Mouse (Mus musculus): ENCODE measurements around the gene Igf1r. TPM values are rescaled to one million over a fixed set of nuclear protein-coding genes. Genes with fewer than 3 reads are reported as not detected.
"Not testable (repeated sequence)": the region's sequence is repeated elsewhere in the genome, so short reads cannot be mapped to it uniquely, and the experiment has no call there.

The Igf1r gene
- total and polyA plus RNA-seq, 3 experiments = 4.3 to 9.1 (median 6.1) TPM

GRCm38 (mm10) chr7:68278908-68279307, 326.3 kb downstream of the Igf1r start:
- no peak for ATAC-seq (ENCODE audit: extremely low read depth, insufficient number of reproducible peaks, low FRiP score, poor library complexity, severe bottlenecking)
- Histone ChIP-seq H3K9me3 (replicated peaks) (0 out of 2 replicates have a peak, but pooled peaks cover 3% of the 10 kb centered on the region), H3K27me3 (ENCODE audit: insufficient read depth, low read length) (peaks cover 6% of the 10 kb centered on the region; the same call in 1 of the 2 replicates), H3K36me3 (replicated peaks) (no peaks in the 10 kb centered on the region), H3K4me1 (ENCODE audit: insufficient read depth, low read depth, low read length) (no peaks in the 10 kb centered on the region), H3K4me3 (ENCODE audit: low read depth, low read length) (no peak overlapping the region)
- no peak for TF ChIP-seq POLR2AphosphoS5 (IDR thresholded peaks at IDR 0.05; ENCODE audit: insufficient replicate concordance, low read depth, low read length)
- no peak for TF ChIP-seq CTCF (IDR thresholded peaks at IDR 0.05; ENCODE audit: low read depth, low read length)
- TF ChIP-seq GATA1 (IDR thresholded peaks at IDR 0.05; ENCODE audit: borderline replicate concordance, low read length) = no peak
- no peak for TF ChIP-seq GATA2 (IDR thresholded peaks at IDR 0.05; ENCODE audit: borderline replicate concordance, low read depth, low read length)
- no peak for TF ChIP-seq TAL1 (conservative IDR thresholded peaks at IDR 0.05; ENCODE audit: low read depth, low read length)
- DNase-seq (ENCODE audit: low spot score) = no peak

- Histone ChIP-seq H3K9me3 (replicated peaks) (0 out of 2 replicates have a peak, but pooled peaks cover 3% of the 10 kb centered on the region), H3K4me1 (ENCODE audit: insufficient read depth, low read depth, low read length) (no peaks in the 10 kb centered on the region), H3K4me3 (ENCODE audit: low read depth, low read length) (no peak overlapping the region), H3K27me3 (ENCODE audit: insufficient read depth, low read length) (peaks cover 6% of the 10 kb centered on the region; the same call in 1 of the 2 replicates), H3K36me3 (replicated peaks) (no peaks in the 10 kb centered on the region)
- no peak for TF ChIP-seq CTCF (IDR thresholded peaks at IDR 0.05; ENCODE audit: low read depth, low read length)
- no peak for ATAC-seq (ENCODE audit: extremely low read depth, insufficient number of reproducible peaks, low FRiP score, poor library complexity, severe bottlenecking)
- DNase-seq (ENCODE audit: low spot score) = no peak
These were observed 326.9 kb downstream of the Igf1r start for GRCm38 (mm10) chr7:68279481-68279880.

- H3K27me3 ChIP-seq (ENCODE audit: insufficient read depth, low read length) = peaks cover 6% of the 10 kb centered on the region; the same call in 1 of the 2 replicates
These were observed 327.8 kb downstream of the Igf1r start for GRCm38 (mm10) chr7:68280352-68280869.

GRCm38 (mm10) chr7:68281341-68281740, 328.7 kb downstream of the Igf1r start:
- Histone ChIP-seq H3K9me3 (replicated peaks) (no peaks in the 10 kb centered on the region), H3K36me3 (replicated peaks) (no peaks in the 10 kb centered on the region), H3K4me1 (ENCODE audit: insufficient read depth, low read depth, low read length) (no peaks in the 10 kb centered on the region), H3K27me3 (ENCODE audit: insufficient read depth, low read length) (0 out of 2 replicates have a peak, but pooled peaks cover under 1% of the 10 kb centered on the region), H3K4me3 (ENCODE audit: low read depth, low read length) (no peak overlapping the region)
- DNase-seq (ENCODE audit: low spot score) (no peak), ATAC-seq (ENCODE audit: extremely low read depth, insufficient number of reproducible peaks, low FRiP score, poor library complexity, severe bottlenecking) (no peak)
- no peak for TF ChIP-seq TAL1 (conservative IDR thresholded peaks at IDR 0.05; ENCODE audit: low read depth, low read length)
- no peak for TF ChIP-seq POLR2AphosphoS5 (IDR thresholded peaks at IDR 0.05; ENCODE audit: insufficient replicate concordance, low read depth, low read length)
- no peak for TF ChIP-seq GATA2 (IDR thresholded peaks at IDR 0.05; ENCODE audit: borderline replicate concordance, low read depth, low read length)
- TF ChIP-seq GATA1 (IDR thresholded peaks at IDR 0.05; ENCODE audit: borderline replicate concordance, low read length) = no peak
- no peak for TF ChIP-seq CTCF (IDR thresholded peaks at IDR 0.05; ENCODE audit: low read depth, low read length)

More at GRCm38 (mm10) chr7:68280352-68280869, 327.8 kb downstream of the Igf1r start:
- no peak overlapping the region for H3K4me3 ChIP-seq (ENCODE audit: low read depth, low read length)
- 0 out of 2 replicates have a peak, but pooled peaks cover 3% of the 10 kb centered on the region for H3K9me3 ChIP-seq (replicated peaks)
- DNase-seq (ENCODE audit: low spot score) (no peak), ATAC-seq (ENCODE audit: extremely low read depth, insufficient number of reproducible peaks, low FRiP score, poor library complexity, severe bottlenecking) (no peak)
- H3K36me3 ChIP-seq (replicated peaks) = no peaks in the 10 kb centered on the region
- no peak for TF ChIP-seq CTCF (IDR thresholded peaks at IDR 0.05; ENCODE audit: low read depth, low read length)
- no peak for TF ChIP-seq GATA2 (IDR thresholded peaks at IDR 0.05; ENCODE audit: borderline replicate concordance, low read depth, low read length)
- no peak for TF ChIP-seq POLR2AphosphoS5 (IDR thresholded peaks at IDR 0.05; ENCODE audit: insufficient replicate concordance, low read depth, low read length)
- H3K4me1 ChIP-seq (ENCODE audit: insufficient read depth, low read depth, low read length) = no peaks in the 10 kb centered on the region

GRCm38 (mm10) chr7:68282304-68283132, 329.9 kb downstream of the Igf1r start:
- H3K27me3 ChIP-seq (ENCODE audit: insufficient read depth, low read length) = no peaks in the 10 kb centered on the region
- H3K36me3 ChIP-seq (replicated peaks) = no peaks in the 10 kb centered on the region
- no peak for ATAC-seq (ENCODE audit: extremely low read depth, insufficient number of reproducible peaks, low FRiP score, poor library complexity, severe bottlenecking)
- DNase-seq (ENCODE audit: low spot score) = no peak
- TF ChIP-seq TAL1 (conservative IDR thresholded peaks at IDR 0.05; ENCODE audit: low read depth, low read length) (no peak), CTCF (IDR thresholded peaks at IDR 0.05; ENCODE audit: low read depth, low read length) (no peak)
- H3K9me3 ChIP-seq (replicated peaks) = no peaks in the 10 kb centered on the region
- no peaks in the 10 kb centered on the region for H3K4me1 ChIP-seq (ENCODE audit: insufficient read depth, low read depth, low read length)
- H3K4me3 ChIP-seq (ENCODE audit: low read depth, low read length) = no peak overlapping the region

- H3K4me3 ChIP-seq (ENCODE audit: low read depth, low read length); H3K9me3 ChIP-seq (replicated peaks); H3K27me3 ChIP-seq (ENCODE audit: insufficient read depth, low read length); H3K36me3 ChIP-seq (replicated peaks); DNase-seq (ENCODE audit: low spot score); H3K4me1 ChIP-seq (ENCODE audit: insufficient read depth, low read depth, low read length); ATAC-seq (ENCODE audit: extremely low read depth, insufficient number of reproducible peaks, low FRiP score, poor library complexity, severe bottlenecking): not testable (repeated sequence)
These were observed 330.5 kb downstream of the Igf1r start for GRCm38 (mm10) chr7:68283133-68283520.

Other genes with a start within 250 kb of the Igf1r start
- gene Synm, start 193.1 kb upstream of the Igf1r start, total RNA-seq (2014; fragmentation: Nextera tagmentation) = not detected in 2 replicates
- gene Synm, start 193.1 kb upstream of the Igf1r start, total RNA-seq (2017) = 0.11 TPM in 1 of 2 replicates, not detected in the other
- gene Synm, start 193.1 kb upstream of the Igf1r start, polyA plus RNA-seq (2012) = not detected in 2 replicates